Mouse (Mus musculus): Measurements from ENCODE around the gene Gpr27.

GRCm38 (mm10) chr6:99643439-99644199 is 48.9 kb upstream of the Gpr27 start:
- no peak for TF ChIP-seq CTCF (IDR thresholded peaks at IDR 0.05; ENCODE audit: low read depth)
- no peak for TF ChIP-seq EP300 (IDR thresholded peaks at IDR 0.05; ENCODE audit: low read depth)
